Mouse (Mus musculus) embryonic fibroblast, embryonic 13.5 days (primary cell): ENCODE measurements around the gene Plxnc1.

Experiments
- CTCF ChIP-seq: IDR thresholded peaks from 2 replicates; pipeline ENCODE4 v1.5.1; 2011; ENCODE audit warnings: mild to moderate bottlenecking, control low read depth, low read length, moderate library complexity, borderline replicate concordance; ENCODE audit not compliant: insufficient read depth
- POLR2A ChIP-seq: IDR thresholded peaks from 2 replicates; pipeline ENCODE4 v1.6.1; 2011; ENCODE audit warnings: low read depth, mild to moderate bottlenecking, control low read depth, low read length, moderate library complexity

- no peak for TF ChIP-seq CTCF
- no peak for TF ChIP-seq POLR2A
Observed at GRCm38 (mm10) chr10:94913336-94913739, 31.3 kb downstream of the Plxnc1 start.
